Mouse (Mus musculus): ENCODE data around the gene Kif13a. TPM values are rescaled to one million over a fixed set of nuclear protein-coding genes. Genes with fewer than 3 reads are reported as not detected.

Gene Kif13a
- polyA plus RNA-seq, 1 experiment: 17.4 TPM

DNA sequence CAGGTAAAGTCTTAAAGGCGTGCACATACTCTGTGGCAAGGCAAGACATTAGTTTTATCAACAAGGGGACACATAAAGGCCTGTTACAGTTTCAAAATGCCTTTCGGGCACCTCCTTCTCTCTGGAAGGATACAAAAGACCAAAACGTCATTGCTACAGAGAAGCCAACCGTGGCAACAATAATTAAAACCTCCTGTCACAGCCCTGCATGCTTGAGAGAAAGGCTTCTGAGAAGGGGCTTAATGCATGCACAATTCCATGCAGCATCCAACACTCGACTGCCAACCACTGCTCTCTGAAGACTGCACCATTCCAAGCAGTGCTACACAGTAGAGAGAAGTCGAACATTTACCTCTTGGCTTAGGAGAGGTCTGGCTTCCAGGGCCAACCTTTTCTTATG is 168.7 kb downstream of the Kif13a start:
- no peaks in the 10 kb centered on the region; the same call in 1 of the 2 replicates for H3K36me3 ChIP-seq (ENCODE audit: control insufficient read depth, insufficient read depth, low read length)
- no peaks in the 10 kb centered on the region for H3K4me1 ChIP-seq (ENCODE audit: control insufficient read depth, insufficient read depth, low read length)
- H3K4me3 ChIP-seq (ENCODE audit: insufficient read depth, low read depth, low read length): no peak overlapping the region
- H3K27ac ChIP-seq (ENCODE audit: insufficient read depth, low read depth, low read length): no peak overlapping the region
- DNase-seq: no peak
- 49% methylated on average over 6 of the region's 6 CpGs for WGBS
- no peak for TF ChIP-seq CTCF (conservative IDR thresholded peaks at IDR 0.05; ENCODE audit: insufficient read depth, insufficient read length, low read depth, low read length)
- TF ChIP-seq POLR2A (IDR thresholded peaks at IDR 0.05; ENCODE audit: low read depth, low read length): no peak
- H3K27me3 ChIP-seq (replicated peaks; ENCODE audit: control insufficient read depth, insufficient read depth, low read length): no peaks in the 10 kb centered on the region

- H3K36me3 ChIP-seq (ENCODE audit: control insufficient read depth, insufficient read depth, low read length): no peaks in the 10 kb centered on the region; the same call in 1 of the 2 replicates
- no peaks in the 10 kb centered on the region for H3K27me3 ChIP-seq (replicated peaks; ENCODE audit: control insufficient read depth, insufficient read depth, low read length)
- DNase-seq: no peak
- no peak overlapping the region for H3K27ac ChIP-seq (ENCODE audit: insufficient read depth, low read depth, low read length)
- no peaks in the 10 kb centered on the region for H3K4me1 ChIP-seq (ENCODE audit: control insufficient read depth, insufficient read depth, low read length)
- WGBS: 82% methylated on average over 8 of the region's 8 CpGs
- no peak overlapping the region for H3K4me3 ChIP-seq (ENCODE audit: insufficient read depth, low read depth, low read length)
- TF ChIP-seq POLR2A (IDR thresholded peaks at IDR 0.05; ENCODE audit: low read depth, low read length) (no peak), CTCF (conservative IDR thresholded peaks at IDR 0.05; ENCODE audit: insufficient read depth, insufficient read length, low read depth, low read length) (no peak)
Measured at GRCm38 (mm10) chr13:46759281-46759809, 170.3 kb downstream of the Kif13a start.

- DNase-seq: no peak
- 98% methylated on average over 13 of the region's 13 CpGs for WGBS
- Histone ChIP-seq H3K27ac (ENCODE audit: insufficient read depth, low read depth, low read length) (no peak overlapping the region), H3K4me3 (ENCODE audit: insufficient read depth, low read depth, low read length) (no peak overlapping the region), H3K27me3 (replicated peaks; ENCODE audit: control insufficient read depth, insufficient read depth, low read length) (no peaks in the 10 kb centered on the region), H3K36me3 (ENCODE audit: control insufficient read depth, insufficient read depth, low read length) (no peaks in the 10 kb centered on the region; the same call in 1 of the 2 replicates), H3K4me1 (ENCODE audit: control insufficient read depth, insufficient read depth, low read length) (no peaks in the 10 kb centered on the region)
- TF ChIP-seq POLR2A (IDR thresholded peaks at IDR 0.05; ENCODE audit: low read depth, low read length) (no peak), CTCF (conservative IDR thresholded peaks at IDR 0.05; ENCODE audit: insufficient read depth, insufficient read length, low read depth, low read length) (no peak)
Measured at GRCm38 (mm10) chr13:46758627-46759026, 171.0 kb downstream of the Kif13a start.

- no peak for DNase-seq
- H3K4me1 ChIP-seq (ENCODE audit: control insufficient read depth, insufficient read depth, low read length): no peaks in the 10 kb centered on the region
- 92% methylated on average over 7 of the region's 7 CpGs for WGBS
- no peak overlapping the region for H3K4me3 ChIP-seq (ENCODE audit: insufficient read depth, low read depth, low read length)
- H3K27me3 ChIP-seq (replicated peaks; ENCODE audit: control insufficient read depth, insufficient read depth, low read length): no peaks in the 10 kb centered on the region
- TF ChIP-seq POLR2A (IDR thresholded peaks at IDR 0.05; ENCODE audit: low read depth, low read length): no peak
- TF ChIP-seq CTCF (conservative IDR thresholded peaks at IDR 0.05; ENCODE audit: insufficient read depth, insufficient read length, low read depth, low read length): no peak
- H3K36me3 ChIP-seq (ENCODE audit: control insufficient read depth, insufficient read depth, low read length): no peaks in the 10 kb centered on the region; the same call in 1 of the 2 replicates
- H3K27ac ChIP-seq (ENCODE audit: insufficient read depth, low read depth, low read length): no peak overlapping the region
Measured at GRCm38 (mm10) chr13:46757946-46758345, 171.7 kb downstream of the Kif13a start.

- H3K27ac ChIP-seq (ENCODE audit: insufficient read depth, low read depth, low read length): no peak overlapping the region
- H3K4me3 ChIP-seq (ENCODE audit: insufficient read depth, low read depth, low read length): no peak overlapping the region
- no peak for TF ChIP-seq CTCF (conservative IDR thresholded peaks at IDR 0.05; ENCODE audit: insufficient read depth, insufficient read length, low read depth, low read length)
- no peaks in the 10 kb centered on the region for H3K4me1 ChIP-seq (ENCODE audit: control insufficient read depth, insufficient read depth, low read length)
- no peaks in the 10 kb centered on the region for H3K36me3 ChIP-seq (ENCODE audit: control insufficient read depth, insufficient read depth, low read length)
- no peak for DNase-seq
- H3K27me3 ChIP-seq (replicated peaks; ENCODE audit: control insufficient read depth, insufficient read depth, low read length): no peaks in the 10 kb centered on the region
- 70% methylated on average over 5 of the region's 5 CpGs for WGBS
Measured at GRCm38 (mm10) chr13:46753294-46753693, 176.4 kb downstream of the Kif13a start.

- no peak for DNase-seq
- Histone ChIP-seq H3K27me3 (replicated peaks; ENCODE audit: control insufficient read depth, insufficient read depth, low read length) (no peaks in the 10 kb centered on the region), H3K36me3 (ENCODE audit: control insufficient read depth, insufficient read depth, low read length) (no peaks in the 10 kb centered on the region), H3K4me3 (ENCODE audit: insufficient read depth, low read depth, low read length) (no peak overlapping the region), H3K27ac (ENCODE audit: insufficient read depth, low read depth, low read length) (no peak overlapping the region), H3K4me1 (ENCODE audit: control insufficient read depth, insufficient read depth, low read length) (no peaks in the 10 kb centered on the region)
- WGBS: 80% methylated on average over 13 of the region's 13 CpGs
- no peak for TF ChIP-seq CTCF (conservative IDR thresholded peaks at IDR 0.05; ENCODE audit: insufficient read depth, insufficient read length, low read depth, low read length)
Measured at GRCm38 (mm10) chr13:46752566-46753229, 177.0 kb downstream of the Kif13a start.

DNA sequence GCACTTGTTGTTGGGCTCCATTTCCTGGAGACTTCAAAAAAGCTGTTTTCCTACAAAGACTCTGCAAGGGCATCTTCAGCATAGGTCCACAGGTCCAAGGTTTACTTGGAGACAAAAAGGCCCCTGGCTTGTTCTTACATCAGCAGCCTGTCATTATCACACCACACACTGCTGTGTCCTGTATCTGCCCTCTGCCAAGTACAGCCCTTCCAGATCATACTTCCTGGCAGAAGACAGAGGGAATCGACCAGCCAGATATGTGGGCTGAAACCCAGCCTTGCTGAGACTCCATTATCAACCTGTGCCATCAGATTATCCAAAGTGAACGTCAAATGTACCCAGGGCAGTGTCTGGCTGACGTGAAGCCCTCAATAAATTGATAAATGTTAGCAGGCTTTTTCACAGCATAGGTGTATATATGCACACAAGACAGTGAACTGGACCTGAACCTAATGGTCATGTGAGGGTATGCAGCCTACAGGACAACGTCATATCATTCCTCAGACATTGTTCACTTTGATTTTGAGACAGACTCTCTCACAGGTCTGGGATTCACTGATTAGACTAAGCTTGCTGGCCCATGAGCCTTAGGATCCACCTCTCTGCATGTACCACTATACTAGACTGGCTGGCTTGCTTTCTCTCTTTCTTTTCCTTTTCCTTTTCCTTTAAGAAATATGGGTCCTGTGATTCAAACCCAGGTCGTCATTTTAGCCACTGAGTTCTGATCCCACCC is 181.4 kb downstream of the Kif13a start:
- 74% methylated on average over 5 of the region's 5 CpGs for WGBS
- H3K4me1 ChIP-seq (ENCODE audit: control insufficient read depth, insufficient read depth, low read length): no peaks in the 10 kb centered on the region; the same call in 1 of the 2 replicates
- DNase-seq: no peak
- no peaks in the 10 kb centered on the region for H3K36me3 ChIP-seq (ENCODE audit: control insufficient read depth, insufficient read depth, low read length)
- TF ChIP-seq CTCF (conservative IDR thresholded peaks at IDR 0.05; ENCODE audit: insufficient read depth, insufficient read length, low read depth, low read length): no peak
- TF ChIP-seq POLR2A (IDR thresholded peaks at IDR 0.05; ENCODE audit: low read depth, low read length): no peak
- no peak overlapping the region for H3K27ac ChIP-seq (ENCODE audit: insufficient read depth, low read depth, low read length)
- no peak overlapping the region for H3K4me3 ChIP-seq (ENCODE audit: insufficient read depth, low read depth, low read length)
- no peaks in the 10 kb centered on the region for H3K27me3 ChIP-seq (replicated peaks; ENCODE audit: control insufficient read depth, insufficient read depth, low read length)
